Mouse (Mus musculus): ENCODE measurements around the gene Grcc10. TPM values are rescaled to one million over a fixed set of nuclear protein-coding genes. Genes with fewer than 3 reads are reported as not detected.

Grcc10 gene
- total RNA-seq (2014; rRNA removed) (125 and 140 TPM in 2 replicates), polyA plus RNA-seq (2012; rRNA removed) (203 and 216 TPM in 2 replicates)

GRCm38 (mm10) chr6:124740888-124741761 is at the start of gene Grcc10:
TSS of gene Grcc10 (minus strand) at chr6:124741374.
- no peak for TF ChIP-seq CTCF (IDR thresholded peaks at IDR 0.05; ENCODE audit: low read depth, low read length)
- TF ChIP-seq POLR2A (IDR thresholded peaks at IDR 0.05; ENCODE audit: extremely low read depth, insufficient read depth, low read length), result peak; percentile 92; the same call in 1 of the 2 replicates
- no peaks in the 10 kb centered on the region for H3K79me2 ChIP-seq (ENCODE audit: control insufficient read depth, insufficient read depth, low read length)
- WGBS, result under 1% methylated on average over 41 of the region's 41 CpGs
- peak within 1 kb of the TSS; percentile 85 for H3K9ac ChIP-seq (ENCODE audit: low read depth, low read length)
- H3K4me3 ChIP-seq (ENCODE audit: insufficient read depth, low read depth, low read length), result peak within 1 kb of the TSS; percentile 75
- H3K27me3 ChIP-seq (ENCODE audit: control insufficient read depth, insufficient read depth, low read length), result no peaks in the 10 kb centered on the region
- peak within 1 kb of the TSS; percentile 86 for H3K27ac ChIP-seq (replicated peaks; ENCODE audit: insufficient read depth, low read depth, low read length)
- peak; percentile 86 for DNase-seq (ENCODE audit: extremely low read depth, low read depth, low spot score)
- no peaks in the 10 kb centered on the region for H3K36me3 ChIP-seq (ENCODE audit: control insufficient read depth, insufficient read depth, low read length)
- H3K4me1 ChIP-seq (ENCODE audit: control insufficient read depth, insufficient read depth, low read length), result peaks cover 18% of the 10 kb centered on the region

- 65% methylated on average over 4 of the region's 4 CpGs for WGBS
These were observed 48.9 kb upstream of the Grcc10 start for GRCm38 (mm10) chr6:124790121-124790520.

GRCm38 (mm10) chr6:124789519-124789918 is 48.3 kb upstream of the Grcc10 start:
- peaks cover 2% of the 10 kb centered on the region; the same call in 1 of the 2 replicates for H3K4me1 ChIP-seq (ENCODE audit: control insufficient read depth, insufficient read depth, low read length)
- 78% methylated on average over 4 of the region's 4 CpGs for WGBS
- no peaks in the 10 kb centered on the region for H3K79me2 ChIP-seq (ENCODE audit: control insufficient read depth, insufficient read depth, low read length)
- DNase-seq (ENCODE audit: extremely low read depth, low read depth, low spot score), result no peak
- H3K36me3 ChIP-seq (ENCODE audit: control insufficient read depth, insufficient read depth, low read length), result no peaks in the 10 kb centered on the region
- no peak overlapping the region for H3K4me3 ChIP-seq (ENCODE audit: insufficient read depth, low read depth, low read length)
- H3K27ac ChIP-seq (replicated peaks; ENCODE audit: insufficient read depth, low read depth, low read length), result no peak overlapping the region
- no peaks in the 10 kb centered on the region for H3K27me3 ChIP-seq (ENCODE audit: control insufficient read depth, insufficient read depth, low read length)
- H3K9ac ChIP-seq (ENCODE audit: low read depth, low read length), result no peak overlapping the region
- TF ChIP-seq CTCF (IDR thresholded peaks at IDR 0.05; ENCODE audit: low read depth, low read length), result no peak
- TF ChIP-seq POLR2A (IDR thresholded peaks at IDR 0.05; ENCODE audit: extremely low read depth, insufficient read depth, low read length), result no peak

More at GRCm38 (mm10) chr6:124790121-124790520, 48.9 kb upstream of the Grcc10 start:
- no peak for TF ChIP-seq CTCF (IDR thresholded peaks at IDR 0.05; ENCODE audit: low read depth, low read length)
- TF ChIP-seq POLR2A (IDR thresholded peaks at IDR 0.05; ENCODE audit: extremely low read depth, insufficient read depth, low read length), result no peak
- Histone ChIP-seq H3K4me3 (ENCODE audit: insufficient read depth, low read depth, low read length) (no peak overlapping the region), H3K27ac (replicated peaks; ENCODE audit: insufficient read depth, low read depth, low read length) (no peak overlapping the region), H3K9ac (ENCODE audit: low read depth, low read length) (no peak overlapping the region), H3K4me1 (ENCODE audit: control insufficient read depth, insufficient read depth, low read length) (peaks cover 2% of the 10 kb centered on the region; the same call in 1 of the 2 replicates), H3K36me3 (ENCODE audit: control insufficient read depth, insufficient read depth, low read length) (no peaks in the 10 kb centered on the region), H3K27me3 (ENCODE audit: control insufficient read depth, insufficient read depth, low read length) (no peaks in the 10 kb centered on the region), H3K79me2 (ENCODE audit: control insufficient read depth, insufficient read depth, low read length) (no peaks in the 10 kb centered on the region)
- no peak for DNase-seq (ENCODE audit: extremely low read depth, low read depth, low spot score)

GRCm38 (mm10) chr6:124787722-124788121 is 46.5 kb upstream of the Grcc10 start:
- H3K36me3 ChIP-seq (ENCODE audit: control insufficient read depth, insufficient read depth, low read length), result no peaks in the 10 kb centered on the region
- no peak for DNase-seq (ENCODE audit: extremely low read depth, low read depth, low spot score)
- H3K4me3 ChIP-seq (ENCODE audit: insufficient read depth, low read depth, low read length), result no peak overlapping the region
- no peak overlapping the region for H3K9ac ChIP-seq (ENCODE audit: low read depth, low read length)
- H3K79me2 ChIP-seq (ENCODE audit: control insufficient read depth, insufficient read depth, low read length), result no peaks in the 10 kb centered on the region
- TF ChIP-seq POLR2A (IDR thresholded peaks at IDR 0.05; ENCODE audit: extremely low read depth, insufficient read depth, low read length), result no peak
- TF ChIP-seq CTCF (IDR thresholded peaks at IDR 0.05; ENCODE audit: low read depth, low read length), result no peak
- no peak overlapping the region for H3K27ac ChIP-seq (replicated peaks; ENCODE audit: insufficient read depth, low read depth, low read length)
- H3K27me3 ChIP-seq (ENCODE audit: control insufficient read depth, insufficient read depth, low read length), result no peaks in the 10 kb centered on the region
- H3K4me1 ChIP-seq (ENCODE audit: control insufficient read depth, insufficient read depth, low read length), result peaks cover 2% of the 10 kb centered on the region; the same call in 1 of the 2 replicates
- WGBS, result 82% methylated on average over 10 of the region's 10 CpGs

GRCm38 (mm10) chr6:124786756-124787420 is 45.7 kb upstream of the Grcc10 start:
- Histone ChIP-seq H3K4me1 (ENCODE audit: control insufficient read depth, insufficient read depth, low read length) (peaks cover 2% of the 10 kb centered on the region; the same call in 1 of the 2 replicates), H3K27ac (replicated peaks; ENCODE audit: insufficient read depth, low read depth, low read length) (no peak overlapping the region), H3K9ac (ENCODE audit: low read depth, low read length) (no peak overlapping the region), H3K27me3 (ENCODE audit: control insufficient read depth, insufficient read depth, low read length) (no peaks in the 10 kb centered on the region), H3K4me3 (ENCODE audit: insufficient read depth, low read depth, low read length) (no peak overlapping the region), H3K79me2 (ENCODE audit: control insufficient read depth, insufficient read depth, low read length) (no peaks in the 10 kb centered on the region), H3K36me3 (ENCODE audit: control insufficient read depth, insufficient read depth, low read length) (no peaks in the 10 kb centered on the region)
- TF ChIP-seq POLR2A (IDR thresholded peaks at IDR 0.05; ENCODE audit: extremely low read depth, insufficient read depth, low read length) (no peak), CTCF (IDR thresholded peaks at IDR 0.05; ENCODE audit: low read depth, low read length) (no peak)
- WGBS, result 24% methylated on average over 8 of the region's 8 CpGs
- DNase-seq (ENCODE audit: extremely low read depth, low read depth, low spot score), result peak; percentile 55
